Mouse (Mus musculus): ENCODE results near the gene Sfta2.

Sfta2 gene

DNA sequence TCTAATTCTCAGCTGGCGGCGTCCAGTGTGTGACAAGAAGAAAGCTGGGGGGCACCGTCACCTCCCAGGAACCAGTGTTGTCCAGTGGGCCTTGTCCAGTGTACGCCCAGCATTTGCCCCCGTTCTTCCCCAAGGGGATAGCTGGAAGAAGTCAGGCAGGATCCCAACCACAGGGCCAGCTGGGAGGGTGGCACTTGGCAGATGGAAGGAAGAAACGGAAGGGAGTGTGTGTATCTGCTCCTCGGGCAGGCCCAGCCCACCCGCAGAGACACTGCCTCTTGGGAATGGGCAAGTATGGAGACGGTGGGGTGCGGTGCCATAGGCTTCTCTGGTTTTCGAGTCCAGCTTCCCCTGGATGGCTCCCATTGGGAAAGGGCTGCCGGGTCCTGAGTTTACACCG is 80.6 kb downstream of the Sfta2 start:
- no peak for DNase-seq

- no peak for DNase-seq
Measured at GRCm38 (mm10) chr17:35685061-35685460, 83.7 kb downstream of the Sfta2 start.

DNA sequence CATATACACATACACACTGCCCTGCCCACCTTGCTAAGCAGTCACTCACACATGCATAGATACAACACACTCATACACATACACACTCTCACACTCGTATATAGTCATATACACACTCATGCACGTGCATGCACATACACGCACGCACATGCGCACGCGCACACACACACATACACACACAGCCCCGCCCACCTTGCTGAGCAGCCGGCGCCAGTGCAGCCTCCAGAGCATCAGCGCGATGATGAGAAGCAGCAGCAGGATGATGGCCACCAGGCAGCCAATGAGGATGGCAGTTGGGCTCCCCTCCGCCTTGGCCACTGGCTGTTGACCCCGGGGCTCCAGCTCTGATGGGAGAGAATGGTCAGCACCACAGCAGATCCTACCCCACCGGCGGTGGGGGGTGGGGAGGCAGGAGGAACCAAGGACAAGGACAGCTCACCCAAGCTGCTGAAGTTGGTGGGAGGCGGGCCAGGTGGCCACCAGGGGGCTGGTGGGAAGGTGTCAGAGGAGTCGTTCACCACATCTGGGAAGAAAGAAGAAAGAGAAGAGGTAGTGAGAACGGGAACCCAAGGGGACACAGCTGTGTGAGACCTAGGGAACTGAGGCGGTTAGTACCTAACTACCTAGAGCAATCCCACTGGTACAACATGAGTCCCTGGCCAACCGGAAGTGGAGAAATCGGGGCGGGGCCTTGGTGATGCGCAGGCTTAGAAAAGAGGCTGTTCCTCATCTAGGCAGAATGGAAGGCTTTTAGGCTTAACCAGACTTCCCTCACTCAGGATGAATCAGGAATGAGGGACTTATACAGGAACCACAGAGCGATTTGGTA is 87.2 kb downstream of the Sfta2 start:
- no peak for DNase-seq

GRCm38 (mm10) chr17:35689936-35690645 is 88.7 kb downstream of the Sfta2 start:
- DNase-seq, result no peak

- DNase-seq, result no peak
Measured at GRCm38 (mm10) chr17:35691811-35692210, 90.5 kb downstream of the Sfta2 start.

- DNase-seq, result no peak
Measured at GRCm38 (mm10) chr17:35692368-35692767, 91.0 kb downstream of the Sfta2 start.

GRCm38 (mm10) chr17:35693906-35694305 is 92.6 kb downstream of the Sfta2 start:
- DNase-seq, result no peak

DNA sequence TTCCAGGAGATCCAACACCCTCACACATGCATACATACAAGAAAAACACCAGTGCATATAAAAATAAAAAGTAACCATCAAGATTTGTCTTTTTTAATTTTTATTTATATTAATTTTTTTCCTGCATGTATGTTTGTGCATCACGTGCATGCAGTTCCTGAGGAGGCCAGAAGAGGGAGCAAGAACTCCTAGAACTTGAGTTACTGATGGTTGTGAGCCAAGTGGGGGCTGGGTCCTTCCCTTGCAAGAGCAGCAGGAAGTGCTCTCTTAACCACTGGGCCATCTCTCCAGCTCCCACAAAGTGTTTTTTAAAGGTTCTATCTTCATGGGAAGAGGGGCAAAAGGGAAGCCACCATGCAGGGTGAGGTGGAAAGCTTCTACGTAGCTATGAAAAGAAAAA is 93.9 kb downstream of the Sfta2 start:
- DNase-seq, result peak; percentile 30

DNA sequence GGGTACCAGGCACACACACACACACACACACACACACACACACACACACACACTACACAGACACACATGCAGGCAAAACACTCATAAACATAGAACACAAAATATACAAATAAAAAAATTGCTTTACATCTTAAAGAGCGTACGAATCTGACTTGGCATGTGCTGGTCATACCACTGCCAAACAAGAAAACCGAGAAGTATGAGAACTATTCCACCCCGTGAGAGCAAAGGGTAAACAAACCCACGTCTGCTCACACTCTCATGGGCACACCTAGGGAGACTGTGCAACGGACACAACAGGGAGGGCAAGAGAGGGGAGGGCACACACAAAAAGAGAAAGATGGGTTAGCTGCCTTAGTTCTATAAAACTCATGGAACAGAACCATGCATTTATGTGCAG is 95.3 kb downstream of the Sfta2 start:
- DNase-seq, result no peak

DNA sequence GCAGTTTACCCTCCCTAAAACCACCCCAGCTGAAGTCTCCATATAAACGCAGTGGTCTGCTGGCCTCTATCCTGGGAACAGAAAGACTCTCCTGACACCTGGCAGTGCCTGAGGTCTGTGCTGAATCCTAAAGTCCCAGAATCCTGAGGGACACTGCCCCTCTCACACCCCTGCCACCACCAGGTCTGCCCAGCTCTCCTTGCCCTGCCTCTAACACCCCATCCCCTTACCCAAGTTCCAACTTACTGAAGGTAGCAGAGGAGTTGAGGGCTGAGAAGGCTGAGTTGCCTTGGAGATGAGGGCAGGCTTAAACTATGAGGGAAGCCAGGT is 96.0 kb downstream of the Sfta2 start:
- DNase-seq, result no peak

DNA sequence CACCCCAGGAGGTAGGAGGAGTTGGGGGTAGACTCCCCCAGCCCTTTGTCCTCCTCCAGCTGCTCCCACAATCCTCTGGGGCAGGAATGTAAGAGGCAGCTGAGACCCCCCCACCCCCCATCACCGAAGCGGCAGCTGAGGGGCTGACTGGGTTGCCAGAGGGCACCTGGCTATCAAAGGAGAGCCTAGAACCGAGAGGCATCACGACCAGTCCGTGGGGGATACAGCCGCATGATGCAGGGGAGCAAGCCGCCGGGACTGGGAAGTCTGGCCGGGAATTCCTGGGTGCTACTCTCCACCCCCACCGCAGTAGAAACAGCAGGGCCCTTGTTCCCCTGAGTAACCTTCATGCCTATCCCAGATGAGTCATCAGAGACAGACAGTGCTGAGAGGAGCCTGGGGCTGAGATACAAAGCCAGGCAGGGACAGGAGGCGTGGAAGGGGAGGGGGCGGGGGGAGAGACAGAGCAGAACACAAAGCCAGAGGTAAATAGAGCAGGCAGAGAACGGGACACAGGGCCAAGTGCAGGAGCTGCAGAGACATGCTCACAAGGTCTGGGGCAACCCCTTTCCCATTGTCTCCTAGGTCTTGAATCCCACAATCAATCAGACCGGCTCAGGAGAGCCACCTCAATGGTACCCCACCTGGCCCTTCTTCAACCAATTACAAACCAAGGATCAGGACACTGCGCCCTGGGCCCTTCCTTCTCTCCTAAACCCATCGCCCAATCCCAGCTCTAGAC is 96.6 kb downstream of the Sfta2 start:
- peak; percentile 25 for DNase-seq

- DNase-seq, result no peak
Measured at GRCm38 (mm10) chr17:35698501-35698883, 97.1 kb downstream of the Sfta2 start.

DNA sequence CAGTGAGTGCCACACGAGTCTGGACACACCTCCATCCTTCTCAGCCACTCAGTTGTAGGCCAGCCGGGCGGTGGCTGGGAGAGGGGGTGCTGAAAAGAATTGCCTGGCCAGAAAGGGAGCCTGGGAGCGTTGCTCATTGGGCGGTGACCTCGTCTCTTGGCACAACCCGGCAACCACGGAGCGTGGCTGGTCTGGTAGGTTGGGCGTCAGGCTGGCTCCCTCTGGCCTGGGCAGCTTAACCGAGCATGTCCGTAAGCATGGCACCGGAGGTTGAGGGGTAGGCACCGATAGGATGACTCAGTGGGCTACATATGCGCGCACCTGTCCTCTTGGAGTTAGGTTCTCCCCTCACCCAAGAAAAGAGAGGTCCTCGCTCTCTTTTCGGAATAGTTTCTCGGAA is 98.6 kb downstream of the Sfta2 start:
- DNase-seq, result peak; percentile 85
